Mouse (Mus musculus) embryonic fibroblast, embryonic 13.5 days (primary cell): ENCODE measurements around the gene Lipe. TPM values are rescaled to one million over a fixed set of nuclear protein-coding genes. Genes with fewer than 3 reads are reported as not detected.

Experiments
- H3K27ac ChIP-seq: 2 replicates; pipeline ENCODE4 v1.5.1; 2012; ENCODE audit warnings: low read length, control low read depth, inconsistent platforms; ENCODE audit not compliant: insufficient read depth
- H3K4me1 ChIP-seq: 2 replicates; pipeline ENCODE4 v1.6.1; 2011; ENCODE audit warnings: low read length; ENCODE audit not compliant: control insufficient read depth, insufficient read depth
- H3K4me3 ChIP-seq: 2 replicates; pipeline ENCODE4 v1.5.1; 2011; ENCODE audit warnings: mild to moderate bottlenecking, control low read depth, low read length; ENCODE audit not compliant: insufficient read depth
- CTCF ChIP-seq: IDR thresholded peaks from 2 replicates; pipeline ENCODE4 v1.5.1; 2011; ENCODE audit warnings: mild to moderate bottlenecking, control low read depth, low read length, moderate library complexity, borderline replicate concordance; ENCODE audit not compliant: insufficient read depth
- POLR2A ChIP-seq: IDR thresholded peaks from 2 replicates; pipeline ENCODE4 v1.6.1; 2011; ENCODE audit warnings: low read depth, mild to moderate bottlenecking, control low read depth, low read length, moderate library complexity
- polyA plus RNA-seq: library from polyadenylated mRNA; stranded (reverse); fragments of >200 nt; gene quantifications from 2 replicates; pipeline ENCODE4 v1.2.4, GENCODE M21; 2011; ENCODE audit warnings: low read depth; ENCODE audit not compliant: missing spikeins, insufficient read length

Gene Lipe
- polyA plus RNA-seq, 1 experiment = 19.4 TPM

- TF ChIP-seq CTCF = no peak
- TF ChIP-seq POLR2A = no peak
- Histone ChIP-seq H3K4me3 (no peak overlapping the region), H3K4me1 (peaks cover 8% of the 10 kb centered on the region; the same call in 1 of the 2 replicates), H3K27ac (no peak overlapping the region)
Measured at GRCm38 (mm10) chr7:25388916-25389315, 9.6 kb downstream of the Lipe start.

GRCm38 (mm10) chr7:25387811-25388440 lies 10.6 kb downstream of the Lipe start:
- TF ChIP-seq CTCF (no peak), POLR2A (no peak)
- peaks cover 8% of the 10 kb centered on the region; the same call in 1 of the 2 replicates for H3K4me1 ChIP-seq
- H3K27ac ChIP-seq = no peak overlapping the region
- no peak overlapping the region for H3K4me3 ChIP-seq

GRCm38 (mm10) chr7:25385850-25386555 lies 12.5 kb downstream of the Lipe start:
- Histone ChIP-seq H3K4me1 (peaks cover 8% of the 10 kb centered on the region; the same call in 1 of the 2 replicates), H3K27ac (no peak overlapping the region)
- TF ChIP-seq POLR2A (no peak), CTCF (no peak)

GRCm38 (mm10) chr7:25385259-25385658 lies 13.3 kb downstream of the Lipe start:
- H3K4me3 ChIP-seq = no peak overlapping the region
- H3K4me1 ChIP-seq = peaks cover 8% of the 10 kb centered on the region; the same call in 1 of the 2 replicates
- no peak for TF ChIP-seq CTCF
- TF ChIP-seq POLR2A = no peak
- H3K27ac ChIP-seq = no peak overlapping the region

More at GRCm38 (mm10) chr7:25385850-25386555, 12.5 kb downstream of the Lipe start:
- no peak overlapping the region for H3K4me3 ChIP-seq

GRCm38 (mm10) chr7:25384818-25385217 lies 13.7 kb downstream of the Lipe start:
- Histone ChIP-seq H3K4me1 (peaks cover 8% of the 10 kb centered on the region; the same call in 1 of the 2 replicates), H3K27ac (no peak overlapping the region), H3K4me3 (no peak overlapping the region)
- TF ChIP-seq POLR2A = no peak
- no peak for TF ChIP-seq CTCF

GRCm38 (mm10) chr7:25384318-25384717 lies 14.2 kb downstream of the Lipe start:
- Histone ChIP-seq H3K4me3 (no peak overlapping the region), H3K4me1 (peaks cover 8% of the 10 kb centered on the region; the same call in 1 of the 2 replicates), H3K27ac (no peak overlapping the region)
- TF ChIP-seq CTCF = no peak
- no peak for TF ChIP-seq POLR2A

GRCm38 (mm10) chr7:25383891-25384290 lies 14.6 kb downstream of the Lipe start:
- H3K27ac ChIP-seq = no peak overlapping the region
- H3K4me3 ChIP-seq = no peak overlapping the region
- TF ChIP-seq POLR2A = no peak
- no peak for TF ChIP-seq CTCF
- peaks cover 8% of the 10 kb centered on the region; the same call in 1 of the 2 replicates for H3K4me1 ChIP-seq

- Histone ChIP-seq H3K4me3 (no peak overlapping the region), H3K4me1 (peaks cover 8% of the 10 kb centered on the region; the same call in 1 of the 2 replicates), H3K27ac (no peak overlapping the region)
- no peak for TF ChIP-seq POLR2A
- no peak for TF ChIP-seq CTCF
Measured at GRCm38 (mm10) chr7:25383385-25383784, 15.1 kb downstream of the Lipe start.

- no peak overlapping the region for H3K27ac ChIP-seq
- no peak overlapping the region for H3K4me3 ChIP-seq
- H3K4me1 ChIP-seq = peaks cover 8% of the 10 kb centered on the region; the same call in 1 of the 2 replicates
- no peak for TF ChIP-seq CTCF
- no peak for TF ChIP-seq POLR2A
Measured at GRCm38 (mm10) chr7:25382541-25382940, 16.0 kb downstream of the Lipe start.

- no peak for TF ChIP-seq CTCF
- no peak for TF ChIP-seq POLR2A
- H3K4me1 ChIP-seq = peaks cover 5% of the 10 kb centered on the region; the same call in 1 of the 2 replicates
- H3K4me3 ChIP-seq = no peak overlapping the region
- H3K27ac ChIP-seq = no peak overlapping the region
Measured at GRCm38 (mm10) chr7:25381284-25381680, 17.2 kb downstream of the Lipe start.
